Mouse (Mus musculus): ENCODE data around the gene Il24.

The Il24 gene

GRCm38 (mm10) chr1:130850405-130850804 lies 36.8 kb downstream of the Il24 start:
- DNase-seq (ENCODE audit: low spot score) = no peak

- DNase-seq (ENCODE audit: low spot score) = no peak
These were observed 37.6 kb downstream of the Il24 start for GRCm38 (mm10) chr1:130849530-130850214.

- no peak for DNase-seq (ENCODE audit: low spot score)
These were observed 42.7 kb downstream of the Il24 start for GRCm38 (mm10) chr1:130844516-130844915.

- no peak for DNase-seq (ENCODE audit: low spot score)
These were observed 45.6 kb downstream of the Il24 start for GRCm38 (mm10) chr1:130841621-130842020.

- no peak for DNase-seq (ENCODE audit: low spot score)
These were observed 46.5 kb downstream of the Il24 start for GRCm38 (mm10) chr1:130840599-130841379.

- DNase-seq (ENCODE audit: low spot score) = no peak
These were observed 49.0 kb downstream of the Il24 start for GRCm38 (mm10) chr1:130838288-130838687.

- DNase-seq (ENCODE audit: low spot score) = no peak
These were observed 51.9 kb downstream of the Il24 start for GRCm38 (mm10) chr1:130835161-130835936.

GRCm38 (mm10) chr1:130832230-130833149 lies 54.8 kb downstream of the Il24 start:
- no peak for DNase-seq (ENCODE audit: low spot score)

Data from urinary bladder, postnatal 25 days (tissue).